Mouse (Mus musculus) midbrain, embryonic 10.5 days (tissue): ENCODE measurements around the gene Macf1. TPM values are rescaled to one million over a fixed set of nuclear protein-coding genes. Genes with fewer than 3 reads are reported as not detected.
"Not testable (repeated sequence)": the region's sequence is repeated elsewhere in the genome, so short reads cannot be mapped to it uniquely, and the experiment has no call there.

Experiments
- DNase-seq: peaks from one replicate; pipeline ENCODE4 v3.0.0-alpha.2; 2017; ENCODE audit warnings: low spot score
- H3K27ac ChIP-seq: fragments of 300-500 bp; sonication (generic); replicated peaks from 2 replicates; pipeline ENCODE4 v1.5.1; 2016; ENCODE audit warnings: mild to moderate bottlenecking
- H3K27me3 ChIP-seq: fragments of 300-500 bp; sonication (generic); 2 replicates; pipeline ENCODE4 v1.6.1; 2016; ENCODE audit warnings: low read depth, mild to moderate bottlenecking; ENCODE audit not compliant: poor library complexity, severe bottlenecking
- H3K36me3 ChIP-seq: fragments of 300-500 bp; sonication (generic); 2 replicates; pipeline ENCODE4 v1.6.1; 2016; ENCODE audit warnings: mild to moderate bottlenecking, moderate library complexity
- H3K4me1 ChIP-seq: fragments of 300-500 bp; sonication (generic); 2 replicates; pipeline ENCODE4 v1.6.1; 2016
- H3K4me3 ChIP-seq: fragments of 300-500 bp; sonication (generic); 2 replicates; pipeline ENCODE4 v1.5.1; 2016; ENCODE audit warnings: mild to moderate bottlenecking, moderate library complexity
- H3K9me3 ChIP-seq: fragments of 300-500 bp; sonication (generic); replicated peaks from 2 replicates; pipeline ENCODE4 v1.6.1; 2016; ENCODE audit warnings: mild to moderate bottlenecking
- WGBS: fragments of 180-500 bp; shearing (Covaris S2); methylation state at CpG from one replicate; pipeline ENCODE4 v1.1.7; 2016; 5-methylcytosine and 5-hydroxymethylcytosine counted together
- polyA plus RNA-seq: library from polyadenylated mRNA; unstranded; fragments of >200 nt; fragmentation: Nextera tagmentation; extraction: Ambion mirVana; gene quantifications from 2 replicates; pipeline ENCODE4 v1.2.1, GENCODE M21; 2016

Macf1 gene
- polyA plus RNA-seq, 1 experiment from 2014 or later = 39.2 TPM

- Histone ChIP-seq H3K27ac (no peak overlapping the region), H3K36me3 (peaks cover 3% of the 10 kb centered on the region), H3K27me3 (no peaks in the 10 kb centered on the region), H3K9me3 (no peaks in the 10 kb centered on the region), H3K4me3 (no peak overlapping the region), H3K4me1 (peaks cover 30% of the 10 kb centered on the region)
- WGBS = 35% methylated on average over 3 of the region's 3 CpGs
- no peak for DNase-seq
These were observed 152.2 kb downstream of the Macf1 start for GRCm38 (mm10) chr4:123532001-123532400.

GRCm38 (mm10) chr4:123530976-123531375 is 153.2 kb downstream of the Macf1 start:
- Histone ChIP-seq H3K36me3 (peaks cover 4% of the 10 kb centered on the region), H3K4me1 (peaks cover 39% of the 10 kb centered on the region), H3K9me3 (no peaks in the 10 kb centered on the region), H3K27me3 (no peaks in the 10 kb centered on the region), H3K27ac (no peak overlapping the region), H3K4me3 (no peak overlapping the region)
- DNase-seq = no peak
- WGBS = 79% methylated on average over 6 of the region's 6 CpGs

GRCm38 (mm10) chr4:123529230-123529629 is 154.9 kb downstream of the Macf1 start:
- 45% methylated on average over 6 of the region's 6 CpGs for WGBS
- peaks cover 4% of the 10 kb centered on the region for H3K36me3 ChIP-seq
- peak; percentile 30 for DNase-seq

GRCm38 (mm10) chr4:123527607-123528010 is 156.6 kb downstream of the Macf1 start:
- Histone ChIP-seq H3K4me3 (peak overlapping the region; percentile 44), H3K36me3 (peaks cover 4% of the 10 kb centered on the region), H3K4me1 (peaks cover 53% of the 10 kb centered on the region), H3K27me3 (no peaks in the 10 kb centered on the region), H3K9me3 (no peaks in the 10 kb centered on the region), H3K27ac (peak overlapping the region; percentile 82)
- 4% methylated on average over 8 of the region's 8 CpGs for WGBS
- DNase-seq = peak; percentile 27

More at GRCm38 (mm10) chr4:123529230-123529629, 154.9 kb downstream of the Macf1 start:
- Histone ChIP-seq H3K4me3 (no peak overlapping the region), H3K27ac (no peak overlapping the region), H3K27me3 (no peaks in the 10 kb centered on the region), H3K9me3 (no peaks in the 10 kb centered on the region), H3K4me1 (peaks cover 43% of the 10 kb centered on the region)

GRCm38 (mm10) chr4:123526779-123527280 is 157.3 kb downstream of the Macf1 start:
- peak overlapping the region; percentile 82 for H3K27ac ChIP-seq
- H3K4me1 ChIP-seq = peaks cover 53% of the 10 kb centered on the region
- 35% methylated on average over 10 of the region's 10 CpGs for WGBS

GRCm38 (mm10) chr4:123524746-123525145 is 159.4 kb downstream of the Macf1 start:
- no peak for DNase-seq
- no peak overlapping the region for H3K27ac ChIP-seq
- H3K36me3 ChIP-seq = peaks cover 4% of the 10 kb centered on the region
- no peaks in the 10 kb centered on the region for H3K9me3 ChIP-seq
- peaks cover 49% of the 10 kb centered on the region for H3K4me1 ChIP-seq
- no peak overlapping the region for H3K4me3 ChIP-seq
- 87% methylated on average over 5 of the region's 5 CpGs for WGBS
- H3K27me3 ChIP-seq = no peaks in the 10 kb centered on the region

More at GRCm38 (mm10) chr4:123526779-123527280, 157.3 kb downstream of the Macf1 start:
- H3K4me3 ChIP-seq = peak overlapping the region; percentile 44
- peaks cover 4% of the 10 kb centered on the region for H3K36me3 ChIP-seq
- no peaks in the 10 kb centered on the region for H3K27me3 ChIP-seq
- H3K9me3 ChIP-seq = no peaks in the 10 kb centered on the region
- DNase-seq = no peak

- not testable (repeated sequence) for H3K36me3 ChIP-seq, H3K4me3 ChIP-seq, H3K9me3 ChIP-seq, DNase-seq, H3K27ac ChIP-seq, H3K27me3 ChIP-seq, H3K4me1 ChIP-seq
- 84% methylated on average over 5 of the region's 5 CpGs for WGBS
These were observed 164.0 kb downstream of the Macf1 start for GRCm38 (mm10) chr4:123520123-123520522.

- WGBS = 97% methylated on average over 1 of the region's 1 CpGs
- Histone ChIP-seq H3K27ac (no peak overlapping the region), H3K27me3 (no peaks in the 10 kb centered on the region)
These were observed 168.5 kb downstream of the Macf1 start for GRCm38 (mm10) chr4:123515673-123516072.

GRCm38 (mm10) chr4:123510201-123510600 is 174.0 kb downstream of the Macf1 start:
- Histone ChIP-seq H3K4me1 (no peaks in the 10 kb centered on the region), H3K9me3 (no peaks in the 10 kb centered on the region), H3K36me3 (peaks cover 85% of the 10 kb centered on the region), H3K4me3 (no peak overlapping the region), H3K27me3 (no peaks in the 10 kb centered on the region), H3K27ac (no peak overlapping the region)
- DNase-seq = no peak
- 68% methylated on average over 1 of the region's 1 CpGs for WGBS

More at GRCm38 (mm10) chr4:123515673-123516072, 168.5 kb downstream of the Macf1 start:
- Histone ChIP-seq H3K4me3 (no peak overlapping the region), H3K9me3 (no peaks in the 10 kb centered on the region), H3K36me3 (peaks cover 31% of the 10 kb centered on the region), H3K4me1 (no peaks in the 10 kb centered on the region)
- DNase-seq = no peak

GRCm38 (mm10) chr4:123489086-123489485 is 195.1 kb downstream of the Macf1 start:
- H3K36me3 ChIP-seq = peaks cover 98% of the 10 kb centered on the region
- H3K4me1 ChIP-seq = no peaks in the 10 kb centered on the region
- no peaks in the 10 kb centered on the region for H3K9me3 ChIP-seq
- no peak overlapping the region for H3K27ac ChIP-seq
- H3K27me3 ChIP-seq = no peaks in the 10 kb centered on the region
- WGBS = 89% methylated on average over 3 of the region's 3 CpGs
- H3K4me3 ChIP-seq = no peak overlapping the region
- DNase-seq = no peak

- Histone ChIP-seq H3K4me3 (no peak overlapping the region), H3K4me1 (no peaks in the 10 kb centered on the region), H3K36me3 (peaks cover 91% of the 10 kb centered on the region), H3K27me3 (no peaks in the 10 kb centered on the region), H3K27ac (no peak overlapping the region), H3K9me3 (no peaks in the 10 kb centered on the region)
- whole genome bisulfite sequencing = 94% methylated on average over 4 of the region's 4 CpGs
- no peak for DNase-seq
These were observed 204.2 kb downstream of the Macf1 start for GRCm38 (mm10) chr4:123479991-123480390.

- DNase-seq = no peak
- Histone ChIP-seq H3K36me3 (peaks cover 93% of the 10 kb centered on the region), H3K4me3 (no peak overlapping the region), H3K4me1 (no peaks in the 10 kb centered on the region), H3K27ac (no peak overlapping the region), H3K27me3 (no peaks in the 10 kb centered on the region), H3K9me3 (no peaks in the 10 kb centered on the region)
- WGBS = 76% methylated on average over 8 of the region's 8 CpGs
These were observed 205.3 kb downstream of the Macf1 start for GRCm38 (mm10) chr4:123478655-123479433.

GRCm38 (mm10) chr4:123465799-123466198 is 218.4 kb downstream of the Macf1 start:
- no peaks in the 10 kb centered on the region for H3K9me3 ChIP-seq
- no peak for DNase-seq
- peaks cover 86% of the 10 kb centered on the region for H3K36me3 ChIP-seq
- no peaks in the 10 kb centered on the region for H3K27me3 ChIP-seq
- H3K4me1 ChIP-seq = no peaks in the 10 kb centered on the region
- H3K27ac ChIP-seq = no peak overlapping the region
- WGBS = 97% methylated on average over 1 of the region's 1 CpGs
- H3K4me3 ChIP-seq = no peak overlapping the region
